12 mouse cellular contexts compared by ENCODE assay signal in the genomic region with DNA sequence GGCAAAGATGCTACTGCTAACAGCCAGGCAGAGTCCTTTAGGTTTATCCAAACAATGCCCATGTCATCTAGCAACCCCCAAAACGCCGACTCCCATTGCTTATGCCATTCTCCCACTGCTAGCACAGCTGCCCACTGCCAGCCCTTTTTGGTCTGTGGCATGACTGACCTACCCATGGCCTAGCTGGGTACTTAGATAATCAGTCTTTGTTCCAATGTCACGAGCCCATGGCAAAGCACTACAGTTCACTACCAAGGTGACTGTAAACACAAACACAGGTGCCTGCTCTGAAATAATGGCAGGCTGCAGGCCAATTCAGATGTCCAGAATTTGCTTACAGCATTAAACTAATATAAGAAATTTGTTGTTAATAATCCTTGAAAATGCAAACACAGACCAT. TPM values are rescaled to one million over a fixed set of nuclear protein-coding genes. Genes with fewer than 3 reads are reported as not detected.
"Had no signal": no experiment of that assay in that cellular context is flagged by ENCODE, and none has a peak within 500 bp of the region (broad histone marks: within the 10 kb centered on the region; RNA-seq: fewer than 3 reads in every experiment).

No protein-coding gene starts in this region.

- H3K4me1 ChIP-seq: limb, embryonic 13.5 days; neural tube, embryonic 12.5 days had no signal

- H3K36me3 ChIP-seq: limb, embryonic 13.5 days; liver, embryonic 13.5 days; neural tube, embryonic 12.5 days had no signal

- H3K27me3 ChIP-seq: limb, embryonic 13.5 days; liver, embryonic 13.5 days; neural tube, embryonic 12.5 days had no signal

- H3K9ac ChIP-seq: limb, embryonic 13.5 days; liver, embryonic 13.5 days; lung, embryonic 14.5 days; neural tube, embryonic 12.5 days had no signal

- H3K27ac ChIP-seq: limb, embryonic 13.5 days; liver, embryonic 13.5 days; midbrain, embryonic 10.5 days; neural tube, embryonic 12.5 days; stomach, postnatal 0 days had no signal

- H3K4me2 ChIP-seq: limb, embryonic 13.5 days; liver, embryonic 13.5 days; lung, embryonic 14.5 days; neural tube, embryonic 12.5 days had no signal

- H3K4me3 ChIP-seq: limb, embryonic 13.5 days; liver, embryonic 13.5 days; midbrain, embryonic 10.5 days; neural tube, embryonic 12.5 days had no signal

- H3K9me3 ChIP-seq: limb, embryonic 13.5 days; liver, embryonic 13.5 days; midbrain, embryonic 10.5 days; neural tube, embryonic 12.5 days had no signal

- DNase-seq: kidney, adult 2 months; kidney, postnatal 36 days; left cerebral cortex, postnatal 4 days; liver, embryonic 13.5 days; lung, embryonic 14.5 days; midbrain, embryonic 14.5 days; thymus, postnatal 4 days had no signal

RNA-seq across cellular contexts. Expression of gene Cmtm8, which starts 25.0 kb away (rescaled TPM):
- total RNA-seq: monocyte, adult 5-6 weeks had no signal
